Mouse (Mus musculus) neural tube, embryonic 10.5 days (tissue): ENCODE results near the gene Alcam.

ENCODE experiments used
- DNase-seq: peaks from one replicate; pipeline ENCODE4 v3.0.0-alpha.2; 2017; ENCODE audit warnings: low spot score; ENCODE audit errors: extremely low spot score

Alcam gene

GRCm38 (mm10) chr16:52443635-52444505 lies 10.0 kb downstream of the Alcam start:
- DNase-seq, result no peak

GRCm38 (mm10) chr16:52443055-52443454 lies 10.8 kb downstream of the Alcam start:
- no peak for DNase-seq

GRCm38 (mm10) chr16:52439600-52439999 lies 14.3 kb downstream of the Alcam start:
- DNase-seq, result no peak

GRCm38 (mm10) chr16:52439007-52439406 lies 14.9 kb downstream of the Alcam start:
- DNase-seq, result no peak

- DNase-seq, result no peak
These were observed 15.5 kb downstream of the Alcam start for GRCm38 (mm10) chr16:52438216-52438904.

- DNase-seq, result no peak
These were observed 20.7 kb downstream of the Alcam start for GRCm38 (mm10) chr16:52433189-52433588.

GRCm38 (mm10) chr16:52432072-52432471 lies 21.8 kb downstream of the Alcam start:
- no peak for DNase-seq

- no peak for DNase-seq
These were observed 22.3 kb downstream of the Alcam start for GRCm38 (mm10) chr16:52431590-52431989.

GRCm38 (mm10) chr16:52430073-52430472 lies 23.8 kb downstream of the Alcam start:
- no peak for DNase-seq

GRCm38 (mm10) chr16:52429661-52430060 lies 24.2 kb downstream of the Alcam start:
- no peak for DNase-seq

- DNase-seq, result no peak
These were observed 25.4 kb downstream of the Alcam start for GRCm38 (mm10) chr16:52428505-52428904.

- no peak for DNase-seq
These were observed 35.2 kb downstream of the Alcam start for GRCm38 (mm10) chr16:52418568-52419158.

GRCm38 (mm10) chr16:52417982-52418381 lies 35.9 kb downstream of the Alcam start:
- no peak for DNase-seq

GRCm38 (mm10) chr16:52417146-52417545 lies 36.7 kb downstream of the Alcam start:
- DNase-seq, result no peak

- no peak for DNase-seq
These were observed 40.2 kb downstream of the Alcam start for GRCm38 (mm10) chr16:52413714-52414113.

- no peak for DNase-seq
These were observed 47.8 kb downstream of the Alcam start for GRCm38 (mm10) chr16:52406072-52406471.

GRCm38 (mm10) chr16:52405272-52405671 lies 48.6 kb downstream of the Alcam start:
- no peak for DNase-seq

- no peak for DNase-seq
These were observed 54.8 kb downstream of the Alcam start for GRCm38 (mm10) chr16:52399112-52399511.

- DNase-seq, result no peak
These were observed 67.0 kb downstream of the Alcam start for GRCm38 (mm10) chr16:52386781-52387300.

- DNase-seq, result no peak
These were observed 70.3 kb downstream of the Alcam start for GRCm38 (mm10) chr16:52383456-52384185.
